Mouse (Mus musculus) layer of hippocampus, adult 11-12 months (tissue): Measurements from ENCODE around the gene Msantd2.

Experiments used
- DNase-seq: peaks from one replicate; pipeline ENCODE4 v3.0.0; 2022; ENCODE audit warnings: low spot score

Gene Msantd2

DNA sequence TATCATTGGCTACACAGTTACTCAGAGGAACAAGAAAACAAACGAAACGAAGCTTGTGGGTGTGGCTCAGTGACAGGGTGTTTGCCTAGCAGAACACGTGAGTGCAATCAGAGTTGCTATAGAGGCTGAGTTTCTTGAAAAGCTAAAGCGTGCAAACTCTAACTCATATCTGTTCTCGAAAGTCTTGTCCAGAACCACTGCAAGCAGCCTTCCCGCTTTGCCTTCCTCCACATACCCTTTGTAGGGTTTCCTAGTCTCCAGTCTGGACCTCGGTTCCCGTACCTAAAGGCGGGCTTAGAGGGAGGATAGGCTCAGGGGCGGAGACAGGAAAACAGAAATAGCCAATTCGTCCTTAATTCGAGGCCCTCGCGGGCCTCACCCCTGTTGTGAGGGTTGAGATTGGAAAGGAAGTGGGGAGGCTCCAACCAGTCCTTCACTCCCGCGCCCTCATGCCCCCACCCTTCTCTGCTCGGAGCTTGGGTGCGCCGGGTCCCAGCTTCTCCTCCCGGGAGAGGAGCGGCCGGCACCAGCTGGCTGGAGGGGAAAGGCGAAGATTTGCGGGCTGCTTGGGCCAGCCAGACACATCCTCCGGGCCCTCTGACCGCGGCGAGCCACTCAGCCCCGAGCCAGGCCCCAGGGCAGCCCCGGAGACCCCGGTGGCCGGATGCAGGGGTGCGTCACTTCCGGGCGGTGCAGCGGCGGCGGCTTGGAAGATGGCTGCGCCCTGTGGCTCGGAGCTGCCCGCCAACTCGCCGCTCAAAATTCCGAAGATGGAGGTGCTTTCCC is at the start of gene Msantd2:
Gene Msantd2 (plus strand): TSS at position 709 of the 786 bp plus-strand sequence.
- DNase-seq: peak; percentile 84

DNA sequence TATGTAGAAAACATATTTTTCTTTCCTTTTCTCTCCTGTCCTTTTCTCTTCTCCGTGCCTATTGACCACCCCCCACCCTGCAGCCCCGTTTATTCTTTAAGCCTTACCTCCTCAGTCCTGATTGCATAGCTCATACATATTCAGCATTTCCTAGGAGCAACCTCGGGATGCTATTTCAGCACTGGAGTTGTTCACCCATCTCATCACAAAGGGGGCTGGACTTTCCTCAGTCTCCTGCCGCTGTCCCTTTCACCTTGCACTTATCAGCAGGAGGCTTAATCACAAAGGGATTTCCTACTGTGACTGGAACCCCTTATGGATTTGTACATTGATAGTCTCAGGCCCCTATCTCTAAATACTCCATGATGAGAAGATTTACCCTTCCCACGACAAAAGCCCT is 36.7 kb upstream of the Msantd2 start:
- DNase-seq: no peak

DNA sequence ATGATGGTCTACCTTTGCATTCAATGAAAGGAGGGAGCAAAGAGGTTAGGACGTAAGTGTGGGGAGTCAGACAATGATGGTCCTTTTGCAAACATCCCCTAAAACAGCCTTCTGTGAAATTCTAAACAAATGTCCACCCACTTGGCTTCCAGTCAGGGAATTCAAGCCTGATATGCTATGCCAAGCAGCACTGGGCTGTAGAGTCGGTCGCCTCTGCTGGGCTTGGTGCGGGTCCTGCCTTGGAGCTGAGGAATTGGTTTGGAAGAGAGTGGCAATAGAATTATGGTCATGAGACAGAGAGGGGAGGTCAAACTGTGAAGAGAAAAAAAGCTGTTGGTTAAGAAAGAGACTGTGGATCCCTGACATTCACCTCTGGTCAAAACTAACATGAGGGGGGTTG is 35.8 kb upstream of the Msantd2 start:
- no peak for DNase-seq

DNA sequence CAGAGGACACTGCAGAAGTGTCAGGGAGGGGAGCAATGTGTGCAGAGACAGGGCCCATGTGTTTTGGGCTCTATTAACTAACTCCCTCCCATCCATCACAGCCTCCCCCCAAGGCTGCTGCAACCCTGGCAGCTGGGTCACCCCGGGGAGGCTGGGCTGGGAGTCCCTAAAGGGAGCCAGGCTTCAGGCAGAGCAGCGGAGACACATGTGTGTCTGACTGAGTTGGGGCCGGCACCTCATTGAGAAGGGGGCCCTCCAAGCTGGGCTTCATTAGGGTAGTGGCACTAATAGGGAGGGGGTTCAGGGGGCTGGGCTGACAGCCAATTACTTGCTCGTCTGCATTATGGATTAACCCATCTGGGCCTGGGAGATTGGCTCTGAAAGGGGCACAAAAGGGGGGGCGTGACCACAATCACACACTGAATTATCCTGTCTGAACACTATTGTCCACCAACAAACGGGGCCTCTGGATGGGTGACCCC is 35.1 kb upstream of the Msantd2 start:
- DNase-seq: no peak

DNA sequence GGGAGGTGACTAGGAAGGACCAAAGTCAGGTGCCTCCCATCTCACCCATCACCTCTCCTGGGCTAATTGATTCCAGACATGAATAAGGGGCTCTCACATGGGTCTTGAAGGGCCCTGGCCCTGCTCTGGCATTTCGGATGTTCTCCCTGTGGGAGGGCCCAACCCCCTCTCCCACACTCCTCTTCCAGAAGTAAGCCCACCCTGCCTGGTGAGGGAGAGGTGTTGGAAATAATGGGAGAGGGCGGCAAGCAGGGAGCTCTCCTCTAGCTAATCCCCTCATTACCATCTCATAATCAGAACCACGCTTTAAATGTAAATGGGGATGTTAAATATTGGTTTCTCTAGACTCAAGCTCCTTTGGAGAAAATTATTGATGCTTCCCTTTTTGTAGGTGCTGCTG is 34.1 kb upstream of the Msantd2 start:
- DNase-seq: no peak

DNA sequence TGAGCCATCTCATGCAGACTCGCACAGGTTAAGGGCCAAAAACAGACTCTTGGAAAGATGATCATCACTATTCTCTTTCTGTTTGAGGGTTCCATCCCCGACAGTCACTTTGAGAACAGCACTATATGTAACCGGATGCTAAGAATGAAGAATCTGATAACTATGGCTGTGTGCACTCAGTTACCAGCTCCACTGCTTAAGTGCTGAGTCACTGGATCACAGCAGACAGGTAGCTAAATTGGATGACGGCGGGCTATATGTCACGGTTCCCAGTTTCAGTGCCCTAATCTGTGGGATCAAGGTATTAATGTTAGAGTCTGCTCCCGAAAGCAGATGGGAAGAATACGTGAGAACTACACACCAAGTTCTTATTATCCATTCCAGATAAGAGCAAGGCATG is 33.3 kb upstream of the Msantd2 start:
- DNase-seq: no peak

DNA sequence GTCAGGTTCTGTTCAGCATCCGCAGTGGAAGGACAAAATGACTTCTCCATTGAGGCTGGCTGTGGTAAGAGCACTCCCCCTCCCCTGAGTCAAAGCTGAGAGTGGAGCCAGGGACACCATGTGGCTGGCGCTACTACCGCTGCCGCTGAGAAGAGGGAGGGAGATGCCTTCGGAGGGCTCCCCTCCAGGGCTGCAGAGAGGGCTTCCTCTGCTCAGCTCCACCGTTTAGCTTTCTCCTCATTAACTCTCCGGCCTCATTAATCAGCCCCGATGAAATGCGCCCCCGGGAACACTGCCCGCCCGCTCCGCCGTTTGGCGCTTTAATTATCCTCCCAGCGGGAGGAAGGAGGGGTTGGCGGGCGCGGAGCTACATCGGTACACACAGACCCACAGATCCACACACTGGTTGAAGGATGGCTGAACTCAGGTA is 32.6 kb upstream of the Msantd2 start:
- DNase-seq: peak; percentile 53

DNA sequence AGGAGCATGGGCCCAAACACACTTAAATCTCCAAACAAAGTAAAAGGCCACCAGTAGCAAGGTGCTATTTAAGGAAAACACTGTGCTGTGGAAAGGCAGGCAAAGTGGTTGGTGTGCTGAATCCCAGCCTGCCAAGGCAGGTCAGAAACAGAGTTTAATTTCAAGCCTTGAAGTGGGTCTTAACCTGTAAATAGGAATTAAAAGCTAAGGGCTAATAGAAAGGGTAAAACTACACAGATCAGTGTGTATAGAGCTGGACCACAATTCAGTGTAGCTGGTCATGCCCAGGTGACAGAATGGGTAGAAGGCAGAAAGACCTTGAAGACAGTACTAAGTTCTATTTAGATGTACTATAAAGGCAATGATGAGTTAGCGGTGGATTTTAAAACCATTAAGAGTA is 32.0 kb upstream of the Msantd2 start:
- DNase-seq: no peak

DNA sequence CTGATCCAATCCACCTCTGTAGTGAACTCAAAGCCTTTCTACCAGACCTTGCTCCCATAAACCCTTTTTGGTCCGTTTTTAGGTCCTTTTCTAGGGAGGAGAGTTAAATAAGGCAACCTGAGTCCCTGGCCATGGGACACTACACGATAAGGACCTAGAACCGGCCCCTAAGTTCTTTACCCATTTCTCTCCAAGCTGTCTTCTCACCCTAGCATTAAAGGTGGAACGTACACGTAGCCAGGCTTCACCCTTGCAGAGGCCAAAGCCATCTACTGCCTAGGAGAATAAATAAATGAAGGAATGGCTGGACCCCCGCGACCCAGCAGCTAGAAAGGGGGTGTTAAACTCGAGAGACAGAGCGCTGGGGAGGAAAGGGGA is 29.5 kb upstream of the Msantd2 start:
- no peak for DNase-seq

DNA sequence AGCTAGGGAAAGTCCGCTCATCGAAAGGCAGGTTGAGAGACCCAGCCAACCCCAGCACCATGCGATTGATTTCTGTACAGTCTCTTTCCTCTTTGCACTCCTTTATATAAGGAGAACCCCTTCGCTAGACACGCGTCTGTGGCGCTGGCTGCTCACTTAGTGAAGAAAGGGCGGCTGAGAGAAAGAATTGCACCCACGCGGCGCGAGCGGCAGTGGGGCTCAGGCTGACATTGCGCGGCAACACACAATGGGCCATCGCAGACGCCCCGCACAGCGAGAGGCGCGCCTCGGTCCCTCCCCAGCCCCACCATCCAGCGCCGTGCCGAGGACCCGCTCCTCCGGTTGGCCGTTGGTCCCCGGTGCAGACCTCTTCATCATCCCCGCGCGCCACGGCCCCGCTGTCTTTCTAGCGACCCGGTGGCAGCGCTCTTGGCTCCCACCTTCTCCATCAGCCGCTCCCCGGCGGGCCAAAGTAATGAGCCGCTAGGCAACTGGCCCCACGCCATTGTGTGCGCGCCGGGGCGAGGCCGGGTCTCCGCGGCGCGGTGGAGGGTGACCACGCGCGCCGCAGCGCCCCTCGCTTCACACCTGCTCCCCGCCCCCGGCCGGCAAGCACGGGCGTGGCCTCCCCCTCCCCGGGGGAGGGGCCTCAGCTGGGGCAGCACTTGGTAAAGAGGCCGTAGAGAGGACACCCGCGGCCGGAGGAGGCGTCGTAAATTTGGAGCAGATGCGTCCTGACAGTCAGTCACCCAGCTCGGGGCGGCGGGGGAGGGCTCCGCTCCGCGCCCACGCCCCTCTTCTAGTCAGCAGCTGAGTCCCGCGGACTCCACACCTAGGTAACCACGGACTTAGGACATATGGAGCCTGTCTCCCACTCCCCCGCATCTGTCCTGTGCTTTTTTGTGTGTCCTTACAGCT is 28.8 kb upstream of the Msantd2 start:
- DNase-seq: peak; percentile 25

DNA sequence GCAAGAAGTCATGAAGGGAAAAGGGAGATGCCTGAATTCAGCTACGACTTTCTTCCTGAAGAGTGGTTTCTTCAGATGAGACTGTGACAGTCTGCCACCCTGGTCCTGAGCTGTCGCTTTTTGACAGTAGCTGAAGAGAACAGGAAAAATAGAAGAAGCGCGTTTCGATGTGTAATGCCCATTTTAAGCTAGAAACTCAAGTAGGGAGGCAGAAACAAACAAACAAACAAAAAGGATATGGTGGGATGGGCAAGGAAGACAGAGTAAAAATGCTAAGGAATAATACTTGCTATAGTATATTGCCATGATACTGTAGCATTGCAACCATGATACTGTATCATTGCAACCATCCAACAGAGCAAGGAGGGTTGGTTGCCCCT is 28.2 kb upstream of the Msantd2 start:
- DNase-seq: no peak

DNA sequence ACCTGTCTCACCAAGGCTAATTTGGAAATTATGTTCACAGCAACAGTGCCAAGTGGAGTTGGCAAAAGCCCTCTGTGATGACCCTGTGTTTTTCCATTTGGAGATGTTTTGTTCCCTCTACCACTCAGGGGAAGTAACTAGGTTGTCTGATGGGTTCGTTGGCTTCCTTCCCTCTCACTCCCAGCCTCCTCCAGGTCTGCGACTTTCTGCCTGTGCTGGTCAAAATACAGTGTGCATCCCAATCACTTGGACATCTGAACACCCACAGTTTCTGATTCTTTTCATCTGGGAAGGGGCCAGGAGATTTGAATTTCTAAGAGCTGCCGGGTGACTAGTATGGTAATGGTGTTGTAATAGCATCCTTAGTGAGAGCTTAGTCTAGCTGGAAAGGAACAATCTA is 27.5 kb upstream of the Msantd2 start:
- no peak for DNase-seq

DNA sequence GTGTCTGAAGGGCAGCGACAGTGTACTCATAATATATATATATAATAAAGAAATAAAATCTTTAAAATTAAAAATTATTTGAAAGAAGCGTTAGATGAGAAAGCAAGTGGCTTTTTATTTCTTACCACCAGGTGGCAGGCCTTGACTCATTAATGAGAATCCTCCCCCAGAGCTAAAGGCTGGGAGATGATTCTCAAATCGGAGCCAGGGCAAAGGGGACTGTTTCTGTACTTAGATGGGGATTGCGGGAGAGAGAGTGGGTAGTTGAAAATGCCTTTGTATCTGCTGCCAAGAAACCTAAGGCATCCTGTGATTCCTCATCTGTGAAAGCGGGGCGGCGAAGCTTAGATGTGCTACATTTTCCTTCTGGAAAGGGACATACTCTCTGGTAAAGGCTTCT is 26.4 kb upstream of the Msantd2 start:
- DNase-seq: peak; percentile 55

DNA sequence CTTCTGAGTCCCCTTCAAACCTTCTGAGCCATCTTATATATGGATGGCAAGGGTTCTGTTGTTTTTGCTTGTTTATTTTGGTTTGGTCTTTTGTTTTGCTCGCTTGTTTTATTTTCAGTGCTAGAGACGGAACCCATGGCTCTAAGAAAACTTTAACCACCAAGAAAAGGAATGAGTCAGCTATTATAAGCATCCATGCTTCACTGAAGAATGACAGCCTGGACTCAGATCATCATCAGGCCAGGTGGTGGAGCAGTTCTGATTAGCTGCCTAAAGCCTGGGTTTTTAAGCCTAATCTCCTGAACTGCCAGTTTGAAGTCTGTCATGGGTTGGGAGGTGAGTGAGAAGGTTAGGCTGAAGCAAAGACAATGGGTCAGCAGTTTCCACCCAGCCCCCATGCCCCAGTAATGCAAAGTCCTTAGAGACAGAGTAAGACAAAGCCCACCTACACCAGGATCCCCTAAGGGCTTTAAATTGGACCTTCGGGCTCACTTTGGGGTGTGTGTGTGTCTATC is 15.5 kb upstream of the Msantd2 start:
- no peak for DNase-seq

DNA sequence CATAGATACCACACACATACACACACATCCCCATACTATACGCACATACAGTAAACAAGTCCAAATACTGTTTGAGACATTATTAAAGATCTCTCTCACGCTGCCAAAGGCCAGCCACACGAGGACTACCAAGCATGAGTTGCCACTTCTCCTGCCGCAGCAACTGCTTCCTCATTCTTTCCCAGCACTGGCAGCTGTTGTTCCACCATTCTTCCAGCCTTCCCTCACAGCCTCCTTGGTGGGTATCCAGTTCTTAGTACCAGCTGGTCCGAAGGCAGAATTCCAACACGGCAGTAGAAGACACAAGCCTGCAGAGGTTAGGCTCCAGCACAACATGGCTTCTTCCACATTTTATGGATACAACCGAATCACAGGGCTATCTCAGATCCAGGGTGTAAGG is 14.2 kb upstream of the Msantd2 start:
- DNase-seq: peak; percentile 52

DNA sequence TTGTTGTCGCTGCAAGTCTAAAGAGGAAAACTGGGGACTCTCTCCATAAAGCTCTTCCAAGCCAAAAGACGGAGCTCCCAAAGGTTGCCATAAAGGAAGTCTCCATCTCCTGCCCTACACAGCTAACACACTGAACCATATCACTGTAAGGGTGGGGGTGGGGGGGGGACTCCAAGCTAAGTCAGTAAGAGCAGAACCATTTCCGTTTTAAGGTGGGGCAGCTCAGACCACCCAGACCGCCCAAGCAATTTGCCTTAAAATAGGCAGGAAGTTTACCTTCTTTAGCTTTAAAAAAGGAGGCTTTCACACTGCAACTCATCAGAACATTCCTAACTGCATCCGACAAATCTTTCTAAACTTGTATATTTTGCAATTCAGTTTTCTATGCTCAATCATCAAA is 4.0 kb upstream of the Msantd2 start:
- no peak for DNase-seq

DNA sequence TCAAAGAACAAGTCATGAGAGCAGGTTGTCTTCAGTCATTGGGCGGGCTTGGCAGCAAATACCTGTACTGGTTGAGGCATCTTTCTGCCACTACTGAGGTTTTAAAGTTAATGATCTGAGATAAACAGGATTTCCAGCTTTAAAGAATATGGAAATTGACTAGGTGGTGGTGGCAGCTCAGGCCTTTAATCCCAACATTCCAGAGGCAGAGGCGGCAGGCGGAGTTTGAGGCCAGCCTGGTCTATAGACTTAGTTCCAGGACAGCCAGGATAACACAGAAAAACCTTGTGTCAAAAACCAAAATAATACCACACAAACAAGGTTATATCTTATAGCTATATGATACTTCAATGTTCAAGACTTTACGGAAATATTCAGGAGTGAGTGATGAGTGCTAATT is 1.1 kb upstream of the Msantd2 start:
- no peak for DNase-seq

DNA sequence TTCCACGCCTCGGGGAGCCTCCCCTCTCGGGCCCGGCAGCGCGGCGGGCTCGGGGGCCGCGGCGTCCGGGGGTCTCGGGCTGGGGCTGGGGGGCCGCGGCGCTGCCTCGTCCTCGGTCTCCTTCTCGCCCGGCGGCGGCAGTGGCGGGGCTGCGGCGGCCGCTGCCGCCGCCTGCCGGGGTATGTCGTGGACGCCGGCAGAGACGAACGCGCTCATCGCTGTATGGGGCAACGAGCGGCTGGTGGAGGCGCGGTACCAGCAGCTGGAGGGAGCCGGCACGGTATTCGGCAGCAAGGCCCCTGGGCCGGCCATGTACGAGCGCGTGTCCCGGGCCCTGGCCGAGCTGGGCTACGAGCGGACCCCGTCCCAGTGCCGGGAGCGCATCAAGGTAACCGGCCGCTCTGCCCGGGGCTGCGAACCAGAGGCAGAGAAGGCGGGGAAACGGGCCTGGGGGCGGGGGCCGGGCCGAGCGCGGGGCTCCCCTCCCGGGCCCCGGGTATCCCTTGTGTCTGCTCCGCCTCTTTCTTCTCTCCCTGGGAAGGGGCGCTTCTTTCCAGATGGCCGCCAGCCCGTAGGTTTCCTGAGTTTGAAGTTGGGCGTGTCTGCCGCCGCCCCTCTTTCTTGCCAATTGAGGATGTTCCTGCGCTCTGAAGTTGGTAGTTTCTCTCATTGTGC is 464 bp downstream of the Msantd2 start:
- DNase-seq: peak; percentile 29

DNA sequence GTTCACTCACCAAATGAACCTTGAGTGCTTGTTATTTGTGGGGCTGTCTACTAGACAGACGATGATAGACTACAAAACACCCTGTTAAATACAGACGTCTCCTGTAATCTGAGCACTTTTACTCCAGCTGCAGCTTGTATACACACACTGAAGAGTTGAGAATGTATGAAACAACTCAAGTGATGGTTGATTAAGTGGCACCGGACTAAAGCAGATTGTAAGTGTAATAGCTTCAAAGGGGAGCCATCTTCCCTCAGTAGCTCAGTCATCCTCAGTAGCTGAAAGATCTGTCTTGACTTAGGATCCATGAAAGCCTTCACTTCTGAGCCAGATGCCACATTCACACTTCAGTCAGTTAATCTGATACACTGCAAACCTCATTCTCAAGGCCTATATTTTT is 6.6 kb downstream of the Msantd2 start:
- DNase-seq: no peak

DNA sequence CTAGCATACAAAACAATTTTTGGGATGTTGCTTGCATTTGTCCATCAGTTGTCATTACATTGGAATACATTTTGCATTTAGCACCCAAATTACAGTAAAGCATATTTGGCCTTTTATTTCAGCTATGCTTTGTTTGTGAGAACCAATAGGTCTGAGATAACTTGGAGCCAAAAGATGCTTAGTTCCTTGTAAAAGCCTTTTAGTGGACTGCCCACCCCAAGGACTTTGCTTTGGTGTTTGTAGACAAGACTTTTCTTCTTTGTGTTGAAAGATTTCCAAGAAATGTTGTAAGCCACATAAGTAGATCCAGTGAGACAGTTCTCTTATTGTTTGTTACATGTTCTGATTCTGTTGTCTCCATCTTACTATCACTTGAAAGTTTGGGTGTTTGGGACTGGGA is 7.2 kb downstream of the Msantd2 start:
- no peak for DNase-seq

DNA sequence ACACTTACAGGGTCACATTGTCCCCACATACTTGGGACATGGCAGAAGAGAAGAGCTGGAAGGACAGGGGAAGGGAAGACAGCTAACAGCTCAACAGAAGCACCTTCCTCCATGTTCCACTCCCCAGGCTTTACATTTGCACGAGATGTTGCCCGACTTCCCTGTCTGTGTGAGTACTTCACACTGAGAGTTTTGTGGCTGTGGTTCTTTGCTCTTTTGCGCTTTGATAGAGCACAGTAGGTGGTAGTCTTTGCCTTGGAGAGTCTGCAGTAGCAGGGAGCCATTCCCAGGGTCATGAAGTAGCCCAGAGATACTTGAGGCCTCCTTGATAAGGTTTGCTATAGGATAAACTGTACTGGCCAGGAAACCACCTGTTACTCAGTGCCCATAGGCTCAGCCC is 11.1 kb downstream of the Msantd2 start:
- DNase-seq: no peak

DNA sequence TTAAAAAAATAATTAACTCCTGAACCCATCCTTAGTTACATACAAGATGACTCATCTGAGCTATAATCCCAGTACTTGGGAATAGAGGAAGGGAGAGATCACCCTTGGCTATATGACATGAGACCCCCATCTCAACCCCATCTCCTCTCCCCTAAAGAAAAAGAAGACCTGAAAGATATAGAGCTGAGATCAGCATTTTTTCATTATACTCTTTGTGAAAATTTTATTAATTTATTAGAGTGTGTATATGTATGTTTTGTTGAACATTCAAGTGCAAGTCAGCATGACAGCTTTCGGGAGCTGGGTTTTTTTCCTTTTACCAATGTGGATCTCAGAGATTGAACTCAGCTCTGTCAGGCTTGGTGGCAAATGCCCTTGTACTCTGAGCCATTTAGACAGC is 12.1 kb downstream of the Msantd2 start:
- DNase-seq: no peak
